Mouse (Mus musculus) E14TG2a.4 (cell line): ENCODE results near the gene Cd28.

Experiments
- CTCF ChIP-seq: conservative IDR thresholded peaks from 2 replicates; pipeline ENCODE4 v1.5.1; 2014; ENCODE audit warnings: low read length
- NANOG ChIP-seq: IDR thresholded peaks from 2 replicates; pipeline ENCODE4 v1.6.1; 2014; ENCODE audit warnings: borderline replicate concordance, low read length, mixed read lengths
- POU5F1 ChIP-seq: IDR thresholded peaks from 2 replicates; pipeline ENCODE4 v1.6.1; 2014; ENCODE audit warnings: low read length, borderline replicate concordance

- TF ChIP-seq CTCF (no peak), POU5F1 (no peak), NANOG (no peak)
These were observed 83.3 kb downstream of the Cd28 start for GRCm38 (mm10) chr1:60799795-60800345.
